Mouse (Mus musculus) limb, embryonic 14.5 days (tissue): ENCODE results near the gene Myo1c. TPM values are rescaled to one million over a fixed set of nuclear protein-coding genes. Genes with fewer than 3 reads are reported as not detected.

Source experiments
- ATAC-seq: fragments of 200-750 bp; cut with Nextera tagmentation; 2 replicates; pipeline ENCODE4 v1.8.0; 2017; ENCODE audit warnings: low read depth, moderate number of reproducible peaks, moderate TSS enrichment; ENCODE audit not compliant: low FRiP score
- DNase-seq: peaks from one replicate; pipeline ENCODE4 v3.0.0-alpha.2; 2015; ENCODE audit warnings: low spot score
- H3K27ac ChIP-seq: fragments of 300-500 bp; sonication (generic); replicated peaks from 2 replicates; pipeline ENCODE4 v1.5.1; 2014; ENCODE audit warnings: low read depth, mild to moderate bottlenecking, low read length, moderate library complexity, mixed read lengths
- H3K27me3 ChIP-seq: fragments of 300-500 bp; sonication (generic); 2 replicates; pipeline ENCODE4 v1.6.1; 2014; ENCODE audit warnings: low read length, mixed read lengths; ENCODE audit not compliant: control insufficient read depth, insufficient read depth
- H3K36me3 ChIP-seq: fragments of 300-500 bp; sonication (generic); 2 replicates; pipeline ENCODE4 v1.6.1; 2014; ENCODE audit warnings: mild to moderate bottlenecking, low read length, moderate library complexity, mixed read lengths; ENCODE audit not compliant: control insufficient read depth, insufficient read depth
- H3K4me1 ChIP-seq: fragments of 300-500 bp; sonication (generic); 2 replicates; pipeline ENCODE4 v1.6.1; 2014; ENCODE audit warnings: antibody characterized with exemption, low read length, mixed read lengths; ENCODE audit not compliant: control insufficient read depth, insufficient read depth
- H3K4me2 ChIP-seq: fragments of 300-500 bp; sonication (generic); replicated peaks from 2 replicates; pipeline ENCODE4 v1.6.1; 2014; ENCODE audit warnings: low read depth, mild to moderate bottlenecking, low read length, moderate library complexity; ENCODE audit not compliant: severe bottlenecking
- H3K4me3 ChIP-seq: fragments of 300-500 bp; sonication (generic); replicated peaks from 2 replicates; pipeline ENCODE4 v1.5.1; 2014; ENCODE audit warnings: low read length
- H3K9ac ChIP-seq: fragments of 300-500 bp; sonication (generic); 2 replicates; pipeline ENCODE4 v1.6.1; 2014; ENCODE audit warnings: mild to moderate bottlenecking, low read depth, low read length, moderate library complexity; ENCODE audit not compliant: severe bottlenecking
- H3K9me3 ChIP-seq: fragments of 300-500 bp; sonication (generic); 2 replicates; pipeline ENCODE4 v1.6.1; 2016; ENCODE audit warnings: low read length; ENCODE audit not compliant: control insufficient read depth
- POLR2A ChIP-seq: fragments of 200-500 bp; IDR thresholded peaks from 2 replicates; pipeline ENCODE4 v1.8.0; 2012; ENCODE audit warnings: inconsistent platforms, mild to moderate bottlenecking, moderate library complexity, borderline replicate concordance; ENCODE audit not compliant: insufficient read depth, insufficient read length; ENCODE audit errors: extremely low read depth
- WGBS: fragments of 180-500 bp; shearing (Covaris S2); extraction: QIAGEN DNeasy Blood & Tissue Kit; methylation state at CpG from one replicate; pipeline ENCODE4 v1.1.7; 2014; 5-methylcytosine and 5-hydroxymethylcytosine counted together
- polyA plus RNA-seq, 2 experiments: library from polyadenylated mRNA; depleted of rRNA in 1 of 2; stranded (reverse) in 1 of 2; unstranded in 1 of 2; fragments of >200 nt; fragmentation: Nextera tagmentation in 1 of 2; extraction: Ambion mirVana in 1 of 2; gene quantifications; 2 replicates each; pipeline versions ENCODE4 v1.2.1 to v1.2.3; 2012 to 2014

The Myo1c gene
- polyA plus RNA-seq, 2 experiments = 44.3 to 54.2 TPM

- Histone ChIP-seq H3K36me3 (peaks cover 13% of the 10 kb centered on the region), H3K4me3 (peak overlapping the region; percentile 48), H3K9me3 (no peaks in the 10 kb centered on the region), H3K9ac (peak overlapping the region; percentile 46), H3K4me2 (peak overlapping the region; percentile 94), H3K4me1 (peaks cover 30% of the 10 kb centered on the region), H3K27ac (no peak overlapping the region), H3K27me3 (0 out of 2 replicates have a peak, but pooled peaks cover 6% of the 10 kb centered on the region)
- ATAC-seq (peak; percentile 82), DNase-seq (peak; percentile 82)
- no peak for TF ChIP-seq POLR2A
- 2% methylated on average over 17 of the region's 45 CpGs for WGBS
Measured at GRCm38 (mm10) chr11:75653781-75654470, 3.6 kb downstream of the Myo1c start.

- Histone ChIP-seq H3K4me1 (peaks cover 30% of the 10 kb centered on the region), H3K36me3 (peaks cover 20% of the 10 kb centered on the region), H3K9me3 (no peaks in the 10 kb centered on the region), H3K4me3 (peak overlapping the region; percentile 72), H3K27me3 (0 out of 2 replicates have a peak, but pooled peaks cover 6% of the 10 kb centered on the region), H3K27ac (peak overlapping the region; percentile 67; the same call in 1 of the 2 replicates), H3K4me2 (peak overlapping the region; percentile 94), H3K9ac (peak overlapping the region; percentile 46; the same call in 1 of the 2 replicates)
- 45% methylated on average over 25 of the region's 25 CpGs for WGBS
- no peak for TF ChIP-seq POLR2A
- DNase-seq = no peak
- no peak for ATAC-seq
Measured at GRCm38 (mm10) chr11:75654471-75655390, 4.4 kb downstream of the Myo1c start.

GRCm38 (mm10) chr11:75655621-75656545 is 5.6 kb downstream of the Myo1c start:
- H3K4me3 ChIP-seq = peak overlapping the region; percentile 72
- no peak for TF ChIP-seq POLR2A
- peak overlapping the region; percentile 83 for H3K4me2 ChIP-seq
- H3K27me3 ChIP-seq = 0 out of 2 replicates have a peak, but pooled peaks cover 6% of the 10 kb centered on the region
- peaks cover 31% of the 10 kb centered on the region for H3K36me3 ChIP-seq
- DNase-seq (peak; percentile 67), ATAC-seq (peak; percentile 48)
- H3K4me1 ChIP-seq = peaks cover 27% of the 10 kb centered on the region
- H3K9ac ChIP-seq = peak overlapping the region; percentile 87
- peak overlapping the region; percentile 67 for H3K27ac ChIP-seq
- WGBS = 2% methylated on average over 48 of the region's 78 CpGs
- H3K9me3 ChIP-seq = no peaks in the 10 kb centered on the region

GRCm38 (mm10) chr11:75656621-75657590 is 6.6 kb downstream of the Myo1c start:
- no peak for DNase-seq
- Histone ChIP-seq H3K36me3 (peaks cover 41% of the 10 kb centered on the region), H3K27ac (no peak overlapping the region), H3K4me2 (peak overlapping the region; percentile 83), H3K27me3 (0 out of 2 replicates have a peak, but pooled peaks cover 6% of the 10 kb centered on the region), H3K9ac (peak overlapping the region; percentile 87), H3K4me3 (peak overlapping the region; percentile 72), H3K9me3 (no peaks in the 10 kb centered on the region), H3K4me1 (peaks cover 24% of the 10 kb centered on the region)
- ATAC-seq = no peak
- 63% methylated on average over 18 of the region's 20 CpGs for WGBS
- no peak for TF ChIP-seq POLR2A
